Mouse (Mus musculus) inflammation-experienced regulatory T-cells, adult 6 months (primary cell): ENCODE data around the gene Ufsp2. TPM values are rescaled to one million over a fixed set of nuclear protein-coding genes. Genes with fewer than 3 reads are reported as not detected.

ENCODE experiments used
- ATAC-seq: one replicate; pipeline ENCODE4 v1.8.0; 2017
- polyA plus RNA-seq, 3 experiments: library from polyadenylated mRNA; unstranded; fragments of 100-300 nt; shearing (Covaris generic); gene quantifications; one replicate each; pipeline ENCODE4 v1.2.1; 2017

Ufsp2 gene
- polyA plus RNA-seq, result 10 to 100 TPM; 64.0 to 81.0 (median 77.7) TPM

DNA sequence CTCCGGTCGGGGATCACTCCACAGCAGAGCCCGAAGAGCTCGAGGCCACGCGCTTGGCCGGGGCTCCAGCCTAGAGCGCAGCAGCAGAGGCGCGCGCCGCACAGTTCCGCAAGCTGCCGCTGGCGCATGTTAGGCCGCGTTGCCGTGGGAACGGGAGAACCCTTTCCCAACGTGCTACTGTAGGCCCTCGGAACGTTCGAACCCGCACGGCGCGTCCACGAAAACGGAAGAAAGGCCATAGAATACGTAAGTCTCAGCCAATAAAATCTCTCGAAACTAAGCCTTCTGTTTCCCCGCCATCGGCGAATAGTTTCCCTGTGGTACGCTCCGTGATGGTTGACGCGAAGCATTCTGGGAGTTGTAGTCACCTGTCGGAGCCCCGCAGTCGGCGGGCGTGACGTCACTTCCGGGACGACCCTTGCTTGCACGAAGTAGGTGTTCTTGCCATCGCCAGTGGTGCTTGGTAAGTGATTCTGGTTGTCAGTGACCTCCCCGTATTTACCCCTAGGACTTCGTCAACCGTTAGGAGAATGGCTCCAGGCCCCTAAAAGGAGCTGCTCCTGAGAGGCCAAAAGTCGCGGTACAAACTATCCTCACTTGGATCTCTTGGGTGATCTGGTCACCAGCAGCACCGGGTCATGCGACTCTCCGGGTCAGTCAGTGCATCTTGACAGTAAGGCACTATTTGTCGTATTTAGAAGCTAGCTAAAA lies at the start of gene Ufsp2, which contains the start of gene 1700029J07Rik:
TSS of gene Ufsp2 (plus strand) at position 403 of the 711 bp plus-strand sequence.
TSS of gene 1700029J07Rik (minus strand) at position 127 of the 711 bp plus-strand sequence.
- ATAC-seq, result peak; percentile 97

DNA sequence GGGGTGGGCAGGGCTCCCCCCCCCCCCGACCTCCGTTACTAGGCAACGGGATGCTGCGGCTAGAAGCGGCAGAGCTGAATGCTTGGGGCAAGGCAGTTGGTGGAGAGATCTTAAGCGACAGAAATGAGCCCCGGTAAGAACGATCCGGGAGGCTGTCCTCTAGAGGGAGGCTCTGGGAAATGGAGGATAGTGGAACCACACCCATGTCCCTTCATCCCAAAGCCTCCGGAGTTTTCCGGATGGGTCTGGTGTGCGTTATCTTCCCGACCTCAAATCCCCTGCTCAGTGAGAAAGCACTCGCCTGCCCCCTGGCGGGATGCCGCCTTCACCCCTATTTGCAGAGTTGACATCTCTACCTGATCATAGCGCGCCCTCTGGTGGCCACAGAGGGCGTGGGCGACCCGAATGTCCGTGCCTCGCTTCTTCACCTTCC lies 40.7 kb upstream of the Ufsp2 start, which contains the start of gene Ccdc110:
TSS of gene Ccdc110 (plus strand) at position 38 of the 433 bp plus-strand sequence.
- ATAC-seq, result peak; percentile 84

DNA sequence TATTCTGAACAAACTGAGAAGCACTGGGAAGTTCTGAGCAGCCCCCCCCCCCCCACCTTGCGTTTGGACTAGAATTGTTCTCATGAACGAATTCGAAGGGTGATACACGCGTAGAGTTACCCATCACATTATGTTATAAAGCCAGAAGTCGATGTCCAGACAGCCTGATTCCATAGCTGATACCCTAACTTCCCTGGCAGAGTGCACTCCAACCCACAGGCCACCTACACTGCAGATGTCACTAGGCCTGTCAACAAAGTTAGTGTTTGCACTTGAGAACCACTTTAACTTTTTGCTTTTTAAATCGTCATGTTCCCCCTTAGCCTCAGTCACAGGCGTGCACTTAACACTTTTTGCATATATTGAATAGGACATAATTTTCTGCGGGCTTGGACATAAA lies 38.3 kb upstream of the Ufsp2 start:
- ATAC-seq, result no peak

DNA sequence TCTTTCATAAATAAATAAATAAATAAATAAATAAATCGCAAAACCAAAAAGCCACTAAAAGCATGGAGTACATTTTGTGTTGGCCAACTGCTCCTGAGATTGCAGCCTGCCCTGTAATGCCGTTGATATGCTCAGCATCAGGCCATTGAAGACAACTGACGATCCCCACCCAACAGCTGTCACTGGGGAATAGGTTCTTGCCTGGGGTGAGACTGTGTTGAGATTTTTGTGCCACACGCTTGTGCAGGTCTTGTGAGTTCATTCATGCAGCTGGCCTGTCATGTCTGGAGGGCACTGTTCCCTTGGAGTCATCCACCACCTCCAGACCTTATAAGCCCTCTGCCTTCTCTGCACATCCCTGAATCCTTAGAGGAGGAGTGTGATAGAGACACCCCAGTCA lies 29.0 kb upstream of the Ufsp2 start:
- no peak for ATAC-seq

DNA sequence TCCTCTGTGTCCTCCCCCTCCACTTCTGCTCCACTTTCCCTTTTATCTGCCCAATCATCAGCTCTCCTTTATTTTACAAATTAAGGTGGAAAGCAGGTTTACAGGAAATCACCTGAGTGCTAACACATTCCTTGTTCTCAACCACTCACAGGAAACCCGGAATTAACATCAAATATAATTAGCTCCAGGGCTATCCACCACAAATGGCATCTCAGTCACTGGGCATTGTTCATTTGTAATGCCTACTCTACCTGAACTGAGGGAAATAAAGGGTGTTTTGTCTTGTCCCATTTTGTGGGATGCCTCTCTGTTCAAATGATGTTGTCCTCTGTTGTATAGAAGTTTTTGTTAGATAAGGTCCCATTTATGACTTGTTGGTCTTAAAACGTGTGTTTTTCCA lies 24.7 kb upstream of the Ufsp2 start:
- ATAC-seq, result no peak

DNA sequence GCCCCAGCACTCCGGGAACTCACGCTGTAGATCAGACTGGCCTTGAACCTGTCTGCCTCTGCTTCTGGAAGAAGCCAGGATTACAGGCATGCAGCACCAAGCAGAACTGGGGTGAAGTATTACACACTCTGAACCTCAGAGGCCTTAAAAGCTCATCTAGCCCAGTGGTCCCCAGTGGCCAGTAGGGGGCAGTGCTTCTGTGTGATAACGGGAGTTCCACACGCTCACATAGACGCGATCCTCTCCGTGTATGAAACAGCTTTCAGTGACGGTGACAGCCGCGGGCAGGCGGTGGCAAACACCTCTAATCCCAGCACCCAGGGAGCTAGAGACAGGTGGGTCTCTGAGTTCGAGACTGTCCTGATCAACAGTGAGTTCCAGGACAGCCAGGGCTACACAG lies 4.4 kb upstream of the Ufsp2 start:
- ATAC-seq, result no peak

DNA sequence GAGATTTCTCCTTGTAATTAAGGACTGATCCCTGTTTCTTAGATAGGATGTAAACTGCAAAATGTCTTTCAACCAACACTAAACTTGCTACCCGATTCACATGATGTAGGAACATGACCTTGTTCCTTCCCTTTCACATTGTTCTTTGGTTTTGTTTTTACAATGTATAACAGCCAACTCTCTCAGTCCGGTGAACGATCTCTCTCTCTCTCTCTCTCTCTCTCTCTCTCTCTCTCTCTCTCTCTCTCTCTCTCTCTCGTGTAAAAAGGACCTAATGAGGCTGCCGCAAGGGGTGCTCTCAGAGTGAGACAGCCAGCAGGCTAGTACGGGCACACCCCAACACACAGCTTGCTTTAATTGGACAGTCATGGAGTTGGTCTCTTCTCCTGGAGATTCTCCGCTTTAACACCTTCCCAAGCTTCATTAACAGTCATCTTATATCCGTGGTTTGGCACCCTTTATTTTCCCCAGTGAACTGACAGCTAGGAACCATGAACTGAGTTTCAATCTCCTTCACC lies 1.3 kb upstream of the Ufsp2 start:
- no peak for ATAC-seq

DNA sequence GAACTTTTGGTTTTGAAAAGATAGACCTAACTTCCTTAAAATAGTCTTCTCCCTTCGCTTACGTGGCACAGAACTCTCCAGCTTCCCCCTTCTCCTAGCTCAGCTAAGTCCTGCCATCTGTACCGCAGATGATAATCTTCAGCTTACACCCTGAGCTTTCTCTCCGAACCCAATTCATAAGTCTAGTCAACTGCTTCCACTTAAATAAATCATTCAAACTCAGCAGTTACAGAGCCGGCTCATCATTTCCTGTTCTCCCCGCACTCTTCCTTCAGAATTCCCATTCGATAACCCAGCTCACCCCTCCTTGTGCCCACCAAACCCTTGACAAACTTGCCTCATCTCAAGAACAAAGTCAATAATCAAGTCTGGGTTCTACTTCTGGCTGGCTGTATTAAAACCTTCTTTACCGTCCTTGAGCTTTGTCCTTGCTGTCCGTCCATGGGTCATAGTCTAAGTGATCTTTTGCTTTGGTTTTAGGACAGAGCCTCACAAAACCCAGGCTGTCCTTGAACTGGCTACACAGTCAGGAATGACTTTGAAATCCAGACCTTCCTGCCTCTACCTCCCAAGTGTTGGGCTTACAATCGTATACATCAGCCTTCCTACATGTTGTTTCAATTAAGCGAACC lies 625 bp downstream of the Ufsp2 start:
- ATAC-seq, result no peak

DNA sequence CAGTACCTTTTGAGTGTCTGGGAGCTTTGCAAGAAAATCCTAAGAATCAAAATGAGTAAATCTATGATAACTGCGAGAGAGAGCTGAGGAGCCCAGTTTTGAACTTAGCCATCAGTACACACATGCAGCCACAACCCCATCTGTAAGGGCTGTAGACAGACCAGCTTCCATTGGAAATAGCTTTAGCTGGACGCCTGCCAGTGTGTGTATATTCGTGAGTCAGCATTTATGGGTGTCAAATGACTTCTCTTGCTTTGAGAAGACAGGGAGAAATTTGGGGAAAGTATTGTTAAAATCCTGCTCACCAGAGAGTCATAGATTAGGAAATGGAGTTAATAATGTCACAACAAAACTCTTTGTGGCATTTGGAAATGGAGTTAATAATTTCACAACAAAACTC lies 11.3 kb downstream of the Ufsp2 start:
- no peak for ATAC-seq

DNA sequence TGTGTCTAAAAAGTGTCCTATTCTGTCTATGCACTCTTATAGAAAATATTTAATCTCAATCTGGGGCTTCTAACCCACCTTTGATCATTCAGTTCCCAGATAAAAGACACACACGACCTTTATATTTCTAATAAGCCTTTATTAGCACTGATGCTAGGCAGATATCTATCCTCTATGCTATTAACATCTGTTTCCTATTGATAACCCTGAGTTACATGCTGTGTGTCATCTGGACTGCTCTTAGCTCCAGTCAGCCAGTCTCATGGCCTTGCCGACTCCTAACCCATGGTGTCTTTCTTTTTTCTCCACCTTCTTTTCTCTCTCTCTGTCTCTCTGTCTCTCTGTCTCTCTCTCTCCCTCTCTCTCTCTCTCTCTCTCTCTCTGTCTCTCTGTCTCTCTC lies 12.9 kb downstream of the Ufsp2 start:
- no peak for ATAC-seq

DNA sequence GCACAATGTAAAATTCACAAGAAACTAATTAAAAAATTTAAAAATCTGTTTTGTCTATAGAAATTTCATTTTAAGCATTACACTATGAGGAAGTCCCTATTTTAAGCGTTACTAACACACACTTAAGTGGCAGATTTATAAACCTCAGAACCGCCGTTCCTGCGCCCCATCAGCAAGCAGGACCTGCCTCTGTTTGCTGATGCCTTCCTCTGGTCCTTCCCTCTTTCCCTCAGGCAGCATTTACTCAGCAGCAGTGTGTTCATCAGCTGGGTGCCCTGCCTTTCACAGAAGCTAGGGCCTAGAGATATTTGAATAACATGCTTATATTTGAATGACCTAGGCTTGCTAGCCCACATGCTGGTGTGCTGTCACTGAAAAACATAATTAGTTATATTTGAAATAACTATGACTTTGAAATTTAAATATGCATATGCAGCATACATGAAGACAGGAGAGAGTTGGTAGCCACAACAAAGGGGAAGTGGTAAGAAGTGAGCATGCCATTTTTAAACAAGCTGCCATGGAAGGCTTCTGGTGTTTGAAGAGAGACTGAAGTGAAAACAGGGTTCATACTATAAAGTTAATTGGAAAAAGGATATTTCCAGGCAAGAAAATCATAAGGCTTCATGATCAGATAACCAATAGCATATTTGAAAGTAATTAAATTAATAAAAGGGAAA lies 15.4 kb downstream of the Ufsp2 start:
- ATAC-seq, result no peak

DNA sequence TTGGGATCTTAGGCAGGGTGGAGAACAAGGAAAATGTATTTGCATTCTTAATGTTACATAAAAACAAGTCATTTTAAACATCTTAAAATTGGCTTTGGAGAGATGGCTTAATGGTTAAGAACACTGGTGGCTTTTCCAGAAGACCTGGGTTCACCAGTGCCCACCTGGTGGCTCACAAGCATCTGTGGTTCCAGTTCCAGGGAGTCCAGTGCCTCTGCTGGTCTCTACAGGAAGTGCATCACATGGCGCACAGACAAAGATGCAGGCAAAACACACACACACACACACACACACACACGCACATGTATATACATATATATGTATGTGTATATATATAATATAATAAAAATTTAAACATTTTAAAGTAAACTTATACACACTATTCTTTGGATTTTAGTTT lies 18.8 kb downstream of the Ufsp2 start:
- ATAC-seq, result peak; percentile 52

DNA sequence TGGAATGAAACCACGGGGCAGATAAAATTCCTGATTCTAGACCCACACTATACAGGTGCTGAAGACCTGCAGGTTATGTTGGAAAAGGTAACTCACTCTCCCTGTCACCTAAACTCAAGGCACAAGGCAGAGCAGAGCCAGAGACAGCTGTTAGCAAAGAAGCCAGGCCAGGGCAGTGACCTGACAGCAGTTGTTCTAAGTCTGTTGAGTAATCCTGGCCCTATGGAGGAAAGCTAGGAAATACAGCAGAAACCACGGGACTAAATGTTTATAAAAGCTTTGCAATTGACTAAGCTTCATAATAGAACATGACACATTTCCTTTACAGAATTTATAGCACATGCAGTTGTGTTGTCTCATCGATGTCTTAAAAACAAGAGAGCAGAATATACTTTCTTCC lies 20.2 kb downstream of the Ufsp2 start:
- no peak for ATAC-seq

DNA sequence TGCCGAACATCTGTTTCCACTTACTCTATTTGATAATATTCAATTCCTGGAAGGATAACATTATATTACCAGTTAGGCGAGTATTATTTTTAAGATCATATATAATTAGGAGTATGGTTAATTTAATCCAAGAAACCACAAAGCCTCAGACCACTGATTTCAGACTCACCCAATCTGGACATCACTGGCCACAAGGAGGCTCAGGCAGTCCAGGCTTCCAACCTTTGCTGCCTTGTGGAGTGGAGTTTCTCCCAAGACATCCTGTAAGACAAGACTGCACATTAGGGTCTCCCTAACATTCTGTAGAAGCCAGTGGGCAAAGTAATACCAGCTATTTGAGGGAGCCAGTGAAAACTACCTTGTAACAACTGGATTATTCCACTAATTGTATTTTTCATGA lies 22.9 kb downstream of the Ufsp2 start:
- no peak for ATAC-seq

DNA sequence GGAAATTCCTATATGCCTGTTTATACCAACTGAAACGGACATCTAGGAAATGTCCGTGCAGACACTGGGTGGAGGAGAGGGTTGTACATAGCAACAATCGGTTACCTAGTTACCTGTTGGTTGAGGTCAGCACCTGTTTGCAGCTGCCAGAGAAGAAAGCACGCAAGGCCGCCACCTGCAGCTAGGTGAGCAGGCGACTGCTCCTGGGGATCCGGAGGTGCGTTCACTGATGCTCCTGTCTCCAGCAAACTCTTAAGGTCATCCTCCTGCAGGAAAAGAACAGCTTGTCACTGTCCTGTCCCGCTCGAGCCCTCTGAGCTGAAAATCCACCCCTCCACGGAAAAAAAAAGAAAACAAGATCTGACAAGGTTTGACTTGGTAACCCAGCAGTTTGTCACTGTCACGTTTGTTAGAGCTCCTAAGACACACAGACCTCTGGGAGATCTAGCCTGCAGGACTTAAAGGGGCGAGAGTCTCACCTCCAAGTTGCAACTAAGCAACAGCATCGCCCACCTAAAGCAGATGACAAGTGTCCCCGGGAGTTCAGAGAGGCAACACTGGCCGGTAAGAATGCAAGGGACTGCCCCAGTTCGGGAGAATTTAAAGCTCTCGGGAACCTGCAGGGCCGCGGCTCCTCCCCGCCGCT lies 23.9 kb downstream of the Ufsp2 start, which contains the start of gene Lrp2bp:
TSS of gene Lrp2bp (plus strand) at position 166 of the 646 bp plus-strand sequence.
- peak; percentile 8 for ATAC-seq

DNA sequence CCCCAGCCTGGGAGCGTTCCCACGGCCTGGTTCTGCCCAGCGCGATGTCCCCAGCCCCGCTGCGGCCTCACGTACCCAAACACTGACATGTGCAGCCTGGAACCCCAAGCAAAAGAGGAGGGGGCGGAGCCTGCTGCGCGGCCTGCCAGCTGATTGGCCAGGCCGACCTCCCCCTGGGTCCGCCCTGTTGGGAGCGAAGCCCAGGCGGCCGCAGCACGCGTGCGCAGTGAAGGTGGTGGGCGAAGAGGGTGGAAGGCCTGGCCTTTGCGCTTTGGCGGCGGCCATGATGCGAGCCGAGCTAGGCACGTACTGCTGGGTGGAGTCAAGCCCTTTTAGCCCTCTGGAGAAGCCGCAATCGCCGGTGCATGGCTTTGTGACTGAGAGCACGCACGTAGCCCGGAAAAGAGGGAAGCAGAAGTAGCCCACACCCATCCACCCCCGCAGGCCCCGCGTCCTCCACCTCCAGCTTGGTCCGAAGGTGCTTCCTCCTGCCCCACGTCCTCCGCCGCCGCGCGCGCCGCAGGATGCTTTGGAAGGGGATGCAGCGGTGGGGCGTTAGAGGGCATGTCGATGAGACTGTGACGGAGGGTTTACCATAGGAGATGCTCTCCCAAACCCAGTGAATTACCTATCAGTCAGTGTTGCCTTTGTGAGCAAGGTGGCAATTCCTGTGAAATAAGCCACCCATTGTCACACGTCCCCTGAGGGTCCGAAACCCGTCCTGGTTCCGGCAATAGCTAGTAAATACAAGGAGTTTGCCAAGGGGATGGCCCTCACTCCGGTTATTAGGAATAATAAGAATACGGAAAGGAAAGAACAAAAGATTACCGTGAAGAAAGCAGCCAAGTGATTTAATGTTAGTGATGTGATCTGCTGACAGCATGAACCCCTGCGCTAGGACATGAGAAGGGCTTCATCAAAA lies 24.7 kb downstream of the Ufsp2 start:
- peak; percentile 95 for ATAC-seq

DNA sequence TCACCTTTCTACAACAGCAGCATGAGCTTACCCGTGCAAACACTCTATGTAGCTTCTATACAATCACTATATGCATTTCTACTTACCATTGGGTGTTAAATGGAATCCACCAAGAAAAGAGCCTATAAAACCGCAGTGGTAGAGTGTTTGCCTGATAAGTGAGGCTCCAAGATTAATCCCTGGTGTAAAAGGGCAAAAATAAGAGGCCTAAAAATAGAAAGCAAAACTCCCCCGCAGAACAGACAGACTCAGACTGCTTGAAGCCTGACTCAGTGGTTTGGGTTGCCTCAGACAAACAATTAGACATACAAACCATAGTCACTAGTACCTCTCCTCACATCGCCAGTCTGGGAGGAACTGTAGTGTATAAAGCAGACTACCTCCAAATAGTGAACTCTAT lies 30.3 kb downstream of the Ufsp2 start, which contains the start of gene Ankrd37:
TSS of gene Ankrd37 (minus strand) at position 112 of the 400 bp plus-strand sequence.
- no peak for ATAC-seq

DNA sequence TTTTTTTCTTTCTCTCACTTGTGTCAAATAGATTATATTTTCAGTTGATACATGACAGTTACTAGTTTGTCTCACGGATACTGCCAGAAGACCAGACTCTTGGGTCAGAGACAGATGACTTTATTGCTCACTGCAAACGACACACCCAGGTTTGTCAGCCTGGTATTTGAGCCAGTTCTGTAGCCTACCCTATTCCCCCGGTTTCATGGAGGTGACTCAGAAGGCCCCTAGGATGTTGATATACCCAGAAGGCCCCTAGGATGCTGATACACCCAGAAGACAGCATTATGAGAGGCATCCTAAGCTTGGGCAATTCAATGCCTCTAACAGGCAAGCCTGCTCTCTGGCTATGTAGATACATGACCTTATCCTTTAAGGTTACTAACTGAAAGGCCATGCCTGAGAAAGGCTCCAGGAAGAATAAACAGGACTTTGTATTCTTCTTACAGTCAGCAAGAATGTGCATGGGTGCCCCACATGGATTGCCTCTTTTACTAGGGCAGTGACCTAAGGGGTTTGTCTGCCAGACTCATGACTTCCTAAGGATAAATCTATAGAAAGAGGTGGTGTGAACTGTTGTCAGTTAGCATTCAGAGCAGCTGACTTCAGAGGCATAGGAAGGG lies 31.8 kb downstream of the Ufsp2 start:
- no peak for ATAC-seq

DNA sequence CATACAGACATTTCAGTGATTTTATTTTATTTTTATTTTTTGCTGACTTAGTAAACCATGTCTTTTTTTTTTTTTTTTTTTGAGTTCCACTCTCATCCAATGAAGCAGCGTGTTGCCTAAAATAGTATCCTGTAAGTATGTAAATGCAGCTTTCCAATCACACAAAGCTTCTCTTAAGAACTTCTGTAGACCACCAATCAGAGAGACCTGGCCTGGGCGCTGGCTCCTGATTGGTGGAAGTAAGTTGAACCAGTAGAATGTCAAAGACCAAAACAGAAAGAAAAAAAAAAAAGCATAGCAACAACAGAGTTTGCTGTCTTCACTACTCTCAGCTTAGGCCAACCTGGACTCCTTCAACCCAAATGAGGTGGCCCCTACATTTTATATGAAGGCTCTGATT lies 35.0 kb downstream of the Ufsp2 start:
- ATAC-seq, result no peak

DNA sequence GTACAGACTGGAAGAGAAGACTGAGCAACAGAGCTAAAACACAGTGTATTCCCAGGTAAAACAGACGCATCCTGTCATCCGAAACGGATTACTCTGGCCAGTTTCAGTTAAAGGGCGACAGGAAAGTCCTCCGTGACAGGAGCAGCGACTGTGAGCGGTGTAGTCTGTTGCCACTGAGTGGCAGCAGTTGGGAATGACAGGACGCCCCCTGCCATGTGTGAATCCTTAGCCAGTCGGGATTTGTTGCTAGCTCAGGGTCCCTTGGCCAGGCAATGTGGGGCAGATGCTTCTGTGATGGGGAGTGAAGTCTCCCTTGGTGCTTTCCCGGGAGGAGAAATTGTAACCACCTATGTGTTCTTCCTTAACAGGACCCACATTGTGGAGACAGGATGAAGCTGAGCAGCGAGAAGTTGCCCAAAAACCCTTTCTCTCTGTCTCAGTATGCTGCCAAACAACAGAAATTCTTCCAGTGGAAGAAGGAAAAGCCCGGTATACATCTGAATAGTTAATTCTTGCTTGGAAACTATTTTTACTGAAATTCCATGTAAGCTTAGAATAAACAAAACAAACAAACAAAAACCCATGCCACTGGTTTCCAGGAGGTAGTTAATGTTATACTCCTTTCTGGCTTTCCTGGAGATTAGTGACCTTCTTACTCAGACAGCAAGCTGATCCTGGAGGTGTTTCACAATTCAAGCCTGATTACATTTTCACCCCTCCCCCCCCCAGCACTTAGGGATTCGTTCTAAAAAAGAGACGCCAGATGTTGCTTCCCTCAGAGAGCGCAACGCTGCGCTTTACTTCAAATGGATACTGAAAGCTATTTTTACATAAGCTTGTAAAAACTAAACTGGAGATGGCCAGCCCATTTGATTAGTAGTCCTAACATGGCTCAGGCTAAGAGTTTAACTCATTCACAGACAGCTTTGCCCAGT lies 35.7 kb downstream of the Ufsp2 start:
- no peak for ATAC-seq
